Mouse (Mus musculus) hindbrain, embryonic 16.5 days (tissue): ENCODE results near the gene Acpp. TPM values are rescaled to one million over a fixed set of nuclear protein-coding genes. Genes with fewer than 3 reads are reported as not detected.

Source experiments
- ATAC-seq: fragments of 200-750 bp; cut with Nextera tagmentation; 2 replicates; pipeline ENCODE4 v1.8.0; 2017; ENCODE audit warnings: moderate TSS enrichment, moderate library complexity
- H3K27ac ChIP-seq: fragments of 300-500 bp; sonication (generic); 2 replicates; pipeline ENCODE4 v1.5.1; 2014; ENCODE audit warnings: low read depth, mild to moderate bottlenecking, control low read depth, low read length, moderate library complexity
- H3K27me3 ChIP-seq: fragments of 300-500 bp; sonication (generic); replicated peaks from 2 replicates; pipeline ENCODE4 v1.6.1; 2014; ENCODE audit warnings: low read length; ENCODE audit not compliant: control insufficient read depth, insufficient read depth
- H3K36me3 ChIP-seq: fragments of 300-500 bp; sonication (generic); 2 replicates; pipeline ENCODE4 v1.6.1; 2014; ENCODE audit warnings: mild to moderate bottlenecking, low read length, moderate library complexity, mixed read lengths; ENCODE audit not compliant: control insufficient read depth, insufficient read depth
- H3K4me1 ChIP-seq: fragments of 300-500 bp; sonication (generic); 2 replicates; pipeline ENCODE4 v1.6.1; 2014; ENCODE audit warnings: low read depth, low read length; ENCODE audit not compliant: control insufficient read depth, insufficient read depth
- H3K4me2 ChIP-seq: fragments of 300-500 bp; sonication (generic); 2 replicates; pipeline ENCODE4 v1.6.1; 2014; ENCODE audit warnings: mild to moderate bottlenecking, low read length, control low read depth, moderate library complexity
- H3K4me3 ChIP-seq: fragments of 300-500 bp; sonication (generic); 2 replicates; pipeline ENCODE4 v1.5.1; 2014; ENCODE audit warnings: mild to moderate bottlenecking, low read length, control low read depth, moderate library complexity
- H3K9ac ChIP-seq: fragments of 300-500 bp; sonication (generic); 2 replicates; pipeline ENCODE4 v1.6.1; 2014; ENCODE audit warnings: low read depth, mild to moderate bottlenecking, control low read depth, low read length, moderate library complexity
- H3K9me3 ChIP-seq: fragments of 300-500 bp; sonication (generic); 2 replicates; pipeline ENCODE4 v1.6.1; 2014; ENCODE audit warnings: mild to moderate bottlenecking, low read length, moderate library complexity; ENCODE audit not compliant: control insufficient read depth
- WGBS: fragments of 180-500 bp; shearing (Covaris S2); extraction: QIAGEN DNeasy Blood & Tissue Kit; methylation state at CpG from one replicate; pipeline ENCODE4 v1.1.7; 2014; 5-methylcytosine and 5-hydroxymethylcytosine counted together
- polyA plus RNA-seq: library from polyadenylated mRNA; unstranded; fragments of >200 nt; fragmentation: Nextera tagmentation; extraction: Ambion mirVana; gene quantifications from 2 replicates; pipeline ENCODE4 v1.2.1, GENCODE M21; 2015

Gene Acpp
- polyA plus RNA-seq, 1 experiment from 2014 or later: 0.30 TPM

GRCm38 (mm10) chr9:104247307-104247987 is 90.1 kb downstream of the Acpp start:
- Histone ChIP-seq H3K27ac (no peak overlapping the region), H3K36me3 (peaks cover 3% of the 10 kb centered on the region), H3K4me2 (no peak overlapping the region), H3K4me3 (no peak overlapping the region), H3K9me3 (no peaks in the 10 kb centered on the region), H3K4me1 (no peaks in the 10 kb centered on the region), H3K27me3 (no peaks in the 10 kb centered on the region), H3K9ac (no peak overlapping the region)
- 88% methylated on average over 6 of the region's 6 CpGs for WGBS
- no peak for ATAC-seq

GRCm38 (mm10) chr9:104243799-104244466 is 93.6 kb downstream of the Acpp start:
- H3K36me3 ChIP-seq: peaks cover 3% of the 10 kb centered on the region
- no peaks in the 10 kb centered on the region for H3K4me1 ChIP-seq
- no peak overlapping the region for H3K27ac ChIP-seq
- no peak overlapping the region for H3K4me2 ChIP-seq
- no peak overlapping the region for H3K4me3 ChIP-seq
- no peaks in the 10 kb centered on the region for H3K9me3 ChIP-seq
- WGBS: 73% methylated on average over 9 of the region's 9 CpGs
- no peak for ATAC-seq
- no peaks in the 10 kb centered on the region for H3K27me3 ChIP-seq
- H3K9ac ChIP-seq: no peak overlapping the region

- no peak overlapping the region for H3K4me3 ChIP-seq
- no peak for ATAC-seq
- H3K4me1 ChIP-seq: peaks cover 3% of the 10 kb centered on the region; the same call in 1 of the 2 replicates
- no peak overlapping the region for H3K27ac ChIP-seq
- no peak overlapping the region for H3K4me2 ChIP-seq
- WGBS: 83% methylated on average over 7 of the region's 7 CpGs
- no peaks in the 10 kb centered on the region for H3K27me3 ChIP-seq
- no peak overlapping the region for H3K9ac ChIP-seq
- H3K36me3 ChIP-seq: peaks cover 5% of the 10 kb centered on the region; the same call in 1 of the 2 replicates
- H3K9me3 ChIP-seq: no peaks in the 10 kb centered on the region
Observed at GRCm38 (mm10) chr9:104240146-104240545, 97.4 kb downstream of the Acpp start.

- Histone ChIP-seq H3K27ac (no peak overlapping the region), H3K4me1 (peaks cover 3% of the 10 kb centered on the region; the same call in 1 of the 2 replicates), H3K9ac (no peak overlapping the region), H3K4me3 (no peak overlapping the region), H3K36me3 (peaks cover 9% of the 10 kb centered on the region; the same call in 1 of the 2 replicates), H3K27me3 (no peaks in the 10 kb centered on the region), H3K9me3 (no peaks in the 10 kb centered on the region), H3K4me2 (no peak overlapping the region)
- 87% methylated on average over 8 of the region's 8 CpGs for WGBS
- no peak for ATAC-seq
Observed at GRCm38 (mm10) chr9:104239076-104239475, 98.5 kb downstream of the Acpp start.

Other genes starting within 250 kb of the Acpp start
- gene Ackr4, start 210.8 kb downstream of the Acpp start, polyA plus RNA-seq: 1.8 and 2.6 TPM in 2 replicates
- gene Dnajc13, start 74.8 kb downstream of the Acpp start, polyA plus RNA-seq: 17.8 TPM in 2 replicates
- 13.0 and 17.8 TPM in 2 replicates for gene Cpne4, start 209.5 kb upstream of the Acpp start, polyA plus RNA-seq